Mouse (Mus musculus) lung, postnatal 10 days (tissue): Measurements from ENCODE around the gene Olfr487.
"Not testable (repeated sequence)": the region's sequence is repeated elsewhere in the genome, so short reads cannot be mapped to it uniquely, and the experiment has no call there.

ENCODE experiments used
- DNase-seq: peaks from one replicate; pipeline ENCODE4 v3.0.0; 2021

The Olfr487 gene

GRCm38 (mm10) chr7:108214536-108214935, at the start of gene Olfr487:
Olfr487 (minus strand) TSS chr7:108214636.
- not testable (repeated sequence) for DNase-seq

- DNase-seq, result no peak
Observed at GRCm38 (mm10) chr7:108258247-108258646, 43.8 kb upstream of the Olfr487 start, which contains the start of gene Olfr488. Olfr488 (minus strand) TSS chr7:108258347.

GRCm38 (mm10) chr7:108233551-108233950, 19.1 kb upstream of the Olfr487 start:
- no peak for DNase-seq

- no peak for DNase-seq
Observed at GRCm38 (mm10) chr7:108196938-108197337, 17.5 kb downstream of the Olfr487 start.

- not testable (repeated sequence) for DNase-seq
Observed at GRCm38 (mm10) chr7:108196337-108196736, 18.1 kb downstream of the Olfr487 start.

- not testable (repeated sequence) for DNase-seq
Observed at GRCm38 (mm10) chr7:108192714-108193113, 21.7 kb downstream of the Olfr487 start.

- DNase-seq, result not testable (repeated sequence)
Observed at GRCm38 (mm10) chr7:108191196-108191595, 23.2 kb downstream of the Olfr487 start.

- not testable (repeated sequence) for DNase-seq
Observed at GRCm38 (mm10) chr7:108185237-108185636, 29.2 kb downstream of the Olfr487 start.

GRCm38 (mm10) chr7:108184401-108184800, 30.0 kb downstream of the Olfr487 start:
- not testable (repeated sequence) for DNase-seq

- not testable (repeated sequence) for DNase-seq
Observed at GRCm38 (mm10) chr7:108172642-108173041, 41.8 kb downstream of the Olfr487 start, which contains the start of gene Olfr486. Olfr486 (minus strand) TSS chr7:108172742.

GRCm38 (mm10) chr7:108159771-108160170, 54.7 kb downstream of the Olfr487 start, which contains the start of gene Olfr485:
Olfr485 (minus strand) TSS chr7:108159871.
- no peak for DNase-seq
